Mouse (Mus musculus) adrenal gland, postnatal 14 days (tissue): ENCODE data around the gene Eml5. TPM values are rescaled to one million over a fixed set of nuclear protein-coding genes. Genes with fewer than 3 reads are reported as not detected.

Experiments used
- total RNA-seq: library from RNA; stranded (reverse); gene quantifications from 2 replicates; pipeline ENCODE4 v1.2.3, GENCODE M21; 2021

Gene Eml5
- total RNA-seq, 1 experiment from 2014 or later = 19.9 TPM

Other genes starting within 250 kb of the Eml5 start
- 18.5 and 19.8 TPM in 2 replicates for gene Ptpn21, start 164.1 kb downstream of the Eml5 start, total RNA-seq
- gene Zc3h14, start 154.5 kb downstream of the Eml5 start, total RNA-seq = 81.2 and 89.7 TPM in 2 replicates
- gene Ttc8, start 19.1 kb upstream of the Eml5 start, total RNA-seq = 20.8 and 22.0 TPM in 2 replicates